Mouse (Mus musculus): ENCODE data around the gene Olfr1495.

DNA sequence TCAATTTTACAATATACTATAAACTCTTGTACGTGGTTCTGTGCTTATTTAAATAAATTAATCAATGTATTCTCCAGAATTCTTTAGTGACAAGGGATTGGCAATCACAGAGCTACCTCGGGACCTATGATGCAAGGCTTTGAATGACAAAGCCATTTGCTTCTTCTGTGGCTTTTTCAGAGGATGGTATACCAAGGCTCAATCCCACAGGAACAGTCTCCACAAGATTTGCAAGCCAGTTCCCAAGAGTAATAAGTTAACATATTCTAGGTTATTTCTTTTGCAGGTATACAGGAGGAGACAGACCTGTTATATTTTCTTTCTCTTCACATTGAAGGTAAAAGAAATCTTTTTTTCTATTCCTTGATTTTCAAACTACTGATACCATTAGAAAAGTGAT is 41.4 kb upstream of the Olfr1495 start, which contains the start of gene Olfr1493-ps1:
- TF ChIP-seq CTCF (IDR thresholded peaks at IDR 0.05; ENCODE audit: low read depth, low read length) (no peak), POLR2A (IDR thresholded peaks at IDR 0.05; ENCODE audit: extremely low read depth, insufficient read depth, low read length) (no peak)

All from liver, adult 2 months (tissue).